Mouse (Mus musculus) splenic B cell, adult 2 months (primary cell): ENCODE results near the gene Cnppd1.

Source experiments
- DNase-seq: peaks from one replicate; pipeline ENCODE4 v3.0.0-alpha.2; 2011; ENCODE audit warnings: low read depth, low spot score
- H3K27me3 ChIP-seq: 2 replicates; pipeline ENCODE4 v1.6.1; 2012; ENCODE audit warnings: mild to moderate bottlenecking, low read length, moderate library complexity, mixed read lengths; ENCODE audit not compliant: control insufficient read depth, poor library complexity, insufficient read depth, severe bottlenecking
- H3K36me3 ChIP-seq: 2 replicates; pipeline ENCODE4 v1.6.1; 2012; ENCODE audit warnings: mild to moderate bottlenecking, low read length, moderate library complexity, mixed read lengths; ENCODE audit not compliant: control insufficient read depth, poor library complexity, insufficient read depth, severe bottlenecking

Gene Cnppd1

GRCm38 (mm10) chr1:75168093-75168471 is 25.6 kb upstream of the Cnppd1 start:
- H3K36me3 ChIP-seq = peaks cover 7% of the 10 kb centered on the region
- DNase-seq = no peak
- no peaks in the 10 kb centered on the region for H3K27me3 ChIP-seq

DNA sequence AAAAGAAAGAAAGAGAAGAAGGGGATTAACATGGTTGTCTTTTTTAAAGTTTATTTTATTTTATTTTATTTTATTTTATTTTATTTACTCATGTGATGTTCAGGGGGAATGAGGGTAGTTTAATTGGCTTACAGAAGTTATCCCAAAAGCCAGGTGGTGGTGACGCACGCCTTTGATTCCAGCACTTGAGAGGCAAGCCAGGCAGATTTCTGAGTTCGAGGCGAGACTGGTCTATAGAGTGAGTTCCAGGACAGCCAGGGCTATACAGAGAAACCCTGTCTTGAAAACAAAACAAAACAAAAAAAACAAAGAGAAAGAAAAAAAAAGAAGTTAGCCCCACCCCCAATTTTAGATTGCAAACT is 17.7 kb upstream of the Cnppd1 start:
- Histone ChIP-seq H3K27me3 (no peaks in the 10 kb centered on the region), H3K36me3 (no peaks in the 10 kb centered on the region)
- DNase-seq = no peak

GRCm38 (mm10) chr1:75159540-75160255 is 17.2 kb upstream of the Cnppd1 start:
- Histone ChIP-seq H3K36me3 (no peaks in the 10 kb centered on the region), H3K27me3 (no peaks in the 10 kb centered on the region)
- no peak for DNase-seq

DNA sequence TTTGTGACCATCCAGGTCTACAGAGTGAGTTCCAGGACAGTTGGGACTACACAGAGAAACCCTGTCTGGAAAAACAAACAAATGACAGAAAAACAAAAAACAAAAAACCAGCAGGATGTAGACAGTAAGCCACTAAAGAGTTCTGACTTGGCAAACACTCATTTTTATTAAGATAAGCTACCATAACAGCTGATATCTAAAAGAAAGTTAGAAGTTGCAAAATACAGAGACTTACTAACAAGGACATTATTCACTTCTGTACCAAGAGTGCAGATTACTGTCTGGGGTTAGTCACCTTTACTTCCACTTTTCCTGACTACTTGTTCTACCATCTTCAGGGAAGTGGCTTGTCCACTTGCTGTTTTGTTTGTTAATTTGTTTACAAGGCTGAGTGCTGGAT is 16.5 kb upstream of the Cnppd1 start:
- no peak for DNase-seq
- H3K27me3 ChIP-seq = no peaks in the 10 kb centered on the region
- H3K36me3 ChIP-seq = no peaks in the 10 kb centered on the region

DNA sequence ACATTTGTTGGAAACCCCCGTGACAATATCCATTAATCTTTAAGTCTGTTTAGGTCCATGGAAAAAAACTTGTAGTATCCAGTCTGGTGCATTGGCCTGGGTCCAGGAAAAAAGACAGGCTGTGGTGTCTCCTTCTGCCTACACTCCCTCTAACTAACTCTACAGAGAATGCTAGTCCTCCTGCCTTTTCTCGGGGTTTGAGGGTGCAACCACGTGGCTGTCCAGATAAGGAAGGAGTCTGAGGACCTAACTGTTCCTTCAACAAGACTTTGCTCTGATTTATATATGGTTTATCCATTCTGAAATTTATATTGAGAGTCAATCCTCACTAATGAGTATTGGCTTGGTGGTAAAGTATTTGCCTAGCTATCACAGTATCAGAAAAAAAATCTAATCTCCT is 13.3 kb upstream of the Cnppd1 start:
- no peaks in the 10 kb centered on the region for H3K27me3 ChIP-seq
- DNase-seq = no peak
- H3K36me3 ChIP-seq = no peaks in the 10 kb centered on the region

- no peaks in the 10 kb centered on the region for H3K27me3 ChIP-seq
- H3K36me3 ChIP-seq = peaks cover 9% of the 10 kb centered on the region
- no peak for DNase-seq
These were observed 6.2 kb upstream of the Cnppd1 start for GRCm38 (mm10) chr1:75148727-75149126.

DNA sequence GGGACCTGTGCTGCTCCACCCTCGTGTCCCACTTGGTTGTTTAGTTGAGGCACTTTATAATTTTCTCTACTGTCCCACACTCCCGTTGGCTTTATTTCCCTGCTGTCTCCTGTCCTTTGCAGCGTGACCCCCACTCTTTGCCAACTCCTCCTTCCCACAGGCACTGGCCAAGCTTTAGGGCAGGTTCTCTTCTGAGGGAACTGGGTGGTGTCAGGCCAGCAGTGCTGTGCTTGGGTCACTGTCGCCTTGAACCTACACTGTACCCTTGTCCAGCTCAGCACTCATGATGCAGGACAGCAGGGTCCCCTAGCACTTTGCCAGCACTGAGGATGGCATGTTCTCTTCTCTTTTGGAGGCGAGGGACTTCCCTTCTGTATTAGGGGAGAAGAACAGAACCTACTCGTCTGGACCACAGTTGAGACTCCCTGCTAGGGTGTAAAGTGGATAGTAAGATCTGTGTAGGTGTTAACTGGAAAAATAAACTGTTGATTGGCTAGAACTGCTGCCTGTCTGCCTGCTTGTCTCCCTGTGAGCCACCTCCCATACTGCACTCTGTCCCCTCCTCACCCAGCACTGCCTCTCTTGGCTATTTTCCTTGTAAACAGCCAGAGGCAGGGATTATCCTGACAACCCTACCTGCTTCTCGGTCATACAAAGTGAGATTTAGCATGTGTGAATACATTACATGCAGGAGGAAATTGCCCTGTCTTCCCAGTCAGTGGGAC is 5.1 kb upstream of the Cnppd1 start:
- Histone ChIP-seq H3K36me3 (peaks cover 9% of the 10 kb centered on the region), H3K27me3 (no peaks in the 10 kb centered on the region)
- no peak for DNase-seq

GRCm38 (mm10) chr1:75145589-75145988 is 3.1 kb upstream of the Cnppd1 start:
- no peak for DNase-seq
- H3K36me3 ChIP-seq = peaks cover 9% of the 10 kb centered on the region
- no peaks in the 10 kb centered on the region for H3K27me3 ChIP-seq

- Histone ChIP-seq H3K36me3 (peaks cover 14% of the 10 kb centered on the region), H3K27me3 (no peaks in the 10 kb centered on the region)
- peak; percentile 79 for DNase-seq
These were observed 873 bp downstream of the Cnppd1 start for GRCm38 (mm10) chr1:75141486-75142190.

- H3K36me3 ChIP-seq = peaks cover 11% of the 10 kb centered on the region
- no peak for DNase-seq
- H3K27me3 ChIP-seq = no peaks in the 10 kb centered on the region
These were observed 1.8 kb downstream of the Cnppd1 start for GRCm38 (mm10) chr1:75140601-75141190.

DNA sequence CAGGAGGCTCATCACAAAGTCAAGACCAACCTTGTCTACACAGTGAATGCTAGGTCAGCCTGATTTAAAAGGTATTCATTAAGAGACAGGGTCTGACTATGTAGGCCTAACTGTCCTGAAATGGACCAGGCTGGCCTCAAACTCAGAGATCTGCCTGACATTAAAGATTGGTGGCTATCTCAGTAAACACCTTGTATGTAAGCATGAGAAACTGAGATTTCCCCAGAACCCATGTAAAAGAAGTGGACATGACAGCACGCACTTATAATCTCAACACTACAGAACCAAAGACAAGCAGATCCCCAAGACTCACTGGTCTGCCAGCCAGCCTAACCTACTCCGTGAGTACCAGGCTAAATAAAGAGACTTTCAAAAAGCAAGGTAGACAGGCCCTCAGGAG is 4.1 kb downstream of the Cnppd1 start:
- no peaks in the 10 kb centered on the region for H3K27me3 ChIP-seq
- no peak for DNase-seq
- H3K36me3 ChIP-seq = peaks cover 11% of the 10 kb centered on the region

- no peak for DNase-seq
- Histone ChIP-seq H3K36me3 (peaks cover 11% of the 10 kb centered on the region), H3K27me3 (no peaks in the 10 kb centered on the region)
These were observed 5.8 kb downstream of the Cnppd1 start for GRCm38 (mm10) chr1:75136730-75137129.

DNA sequence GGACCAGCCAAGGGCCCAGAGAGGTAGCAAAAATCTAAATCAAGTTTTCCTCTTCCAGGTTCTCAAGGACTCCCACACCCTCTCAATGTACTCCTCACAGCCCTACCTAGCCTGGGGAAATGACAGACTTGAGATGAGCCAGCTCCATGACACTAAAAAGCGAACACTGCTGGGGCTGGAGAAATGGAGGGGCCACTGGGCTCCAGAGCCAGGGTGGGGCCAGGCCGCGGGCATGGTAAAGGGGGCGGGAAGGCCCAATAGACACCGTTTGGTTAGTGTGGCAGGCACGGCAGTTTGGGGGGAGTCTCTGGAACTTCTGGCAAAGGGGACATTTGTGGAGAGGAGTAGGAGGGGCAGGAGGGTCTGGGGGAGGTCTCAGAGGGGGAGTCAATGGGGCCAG is 6.2 kb downstream of the Cnppd1 start:
- no peak for DNase-seq

GRCm38 (mm10) chr1:75133421-75134207 is 8.9 kb downstream of the Cnppd1 start, which contains the start of gene Slc23a3:
Gene Slc23a3, minus strand, starts transcription at chr1:75133890.
- no peak for DNase-seq
- H3K36me3 ChIP-seq = peaks cover 6% of the 10 kb centered on the region
- H3K27me3 ChIP-seq = no peaks in the 10 kb centered on the region

More for the DNA sequence above, 6.2 kb downstream of the Cnppd1 start:
- Histone ChIP-seq H3K36me3 (peaks cover 11% of the 10 kb centered on the region), H3K27me3 (no peaks in the 10 kb centered on the region)
